Mouse (Mus musculus): ENCODE results near the gene Wdr31.

- no peak for TF ChIP-seq CTCF (IDR thresholded peaks at IDR 0.05; ENCODE audit: control insufficient read depth, insufficient read depth, low read length)
- no peak for TF ChIP-seq POLR2A (IDR thresholded peaks at IDR 0.05; ENCODE audit: borderline replicate concordance, control insufficient read depth, low read depth, low read length)
Measured at GRCm38 (mm10) chr4:62487914-62488313, 17.2 kb upstream of the Wdr31 start.
